Mouse (Mus musculus) myocyte (in vitro differentiated cells): ENCODE measurements around the gene Dmbx1. TPM values are rescaled to one million over a fixed set of nuclear protein-coding genes. Genes with fewer than 3 reads are reported as not detected.

Experiments used
- H3K27me3 ChIP-seq: one replicate; pipeline ENCODE4 v1.6.1; 2011; ENCODE audit not compliant: control insufficient read depth, insufficient read depth, insufficient read length
- H3K36me3 ChIP-seq: one replicate; pipeline ENCODE4 v1.6.1; 2011; ENCODE audit not compliant: control insufficient read depth, insufficient read depth
- H3K4me2 ChIP-seq: one replicate; pipeline ENCODE4 v1.6.1; 2011; ENCODE audit warnings: low read depth, control low read depth
- H3K4me3 ChIP-seq: one replicate; pipeline ENCODE4 v1.5.1; 2011; ENCODE audit warnings: mild to moderate bottlenecking, control low read depth, moderate library complexity
- H3K79me2 ChIP-seq: one replicate; pipeline ENCODE4 v1.6.1; 2011; ENCODE audit not compliant: control insufficient read depth, insufficient read depth
- H3ac ChIP-seq: one replicate; pipeline ENCODE4 v1.6.1; 2011; ENCODE audit not compliant: control insufficient read depth, insufficient read length
- CEBPB ChIP-seq: IDR thresholded peaks from 2 replicates; pipeline ENCODE4 v1.6.1; 2011; ENCODE audit warnings: mild to moderate bottlenecking, moderate library complexity; ENCODE audit not compliant: poor library complexity, insufficient read depth, severe bottlenecking
- E2F4 ChIP-seq: IDR thresholded peaks from one replicate; pipeline ENCODE4 v1.6.1; 2011; ENCODE audit warnings: mild to moderate bottlenecking, control low read depth, moderate library complexity; ENCODE audit not compliant: insufficient read depth
- MAX ChIP-seq: IDR thresholded peaks from one replicate; pipeline ENCODE4 v1.6.1; 2011; ENCODE audit warnings: low read depth, mild to moderate bottlenecking, control low read depth
- MYOD1 ChIP-seq, 3 experiments: IDR thresholded peaks; one replicate each; pipeline ENCODE4 v1.6.1; 2011; ENCODE audit warnings: control low read depth in 2 of 3, low read depth in 2 of 3, mild to moderate bottlenecking in 2 of 3, moderate library complexity in 1 of 3; ENCODE audit not compliant: insufficient read length in 2 of 3, control insufficient read depth in 1 of 3
- MYOG ChIP-seq, 3 experiments: IDR thresholded peaks; one replicate each; pipeline ENCODE4 v1.6.1; 2011; ENCODE audit warnings: control low read depth in 2 of 3, low read depth in 2 of 3, mild to moderate bottlenecking in 2 of 3; ENCODE audit not compliant: insufficient read length in 2 of 3, control insufficient read depth in 1 of 3, insufficient read depth in 1 of 3
- POLR2A ChIP-seq: IDR thresholded peaks from one replicate; pipeline ENCODE4 v1.6.1; 2011; ENCODE audit warnings: low read depth, mild to moderate bottlenecking, control low read depth, moderate library complexity; ENCODE audit not compliant: insufficient read length
- POLR2AphosphoS2 ChIP-seq: IDR thresholded peaks from one replicate; pipeline ENCODE4 v1.6.1; 2011; ENCODE audit warnings: low read depth, control low read depth; ENCODE audit not compliant: insufficient read length
- REST ChIP-seq: IDR thresholded peaks from one replicate; pipeline ENCODE4 v1.6.1; 2011; ENCODE audit warnings: mild to moderate bottlenecking, control low read depth, moderate library complexity; ENCODE audit not compliant: insufficient read depth, insufficient read length
- SRF ChIP-seq: IDR thresholded peaks from one replicate; pipeline ENCODE4 v1.6.1; 2011; ENCODE audit warnings: low read depth; ENCODE audit not compliant: control insufficient read depth, insufficient read length
- TCF12 ChIP-seq: IDR thresholded peaks from one replicate; pipeline ENCODE4 v1.6.1; 2011; ENCODE audit warnings: mild to moderate bottlenecking, control low read depth; ENCODE audit not compliant: poor library complexity, insufficient read depth, severe bottlenecking
- TCF3 ChIP-seq: IDR thresholded peaks from one replicate; pipeline ENCODE4 v1.6.1; 2011; ENCODE audit warnings: low read depth, control low read depth; ENCODE audit not compliant: insufficient read length
- USF1 ChIP-seq: IDR thresholded peaks from one replicate; pipeline ENCODE4 v1.6.1; 2011; ENCODE audit warnings: low read depth, mild to moderate bottlenecking, control low read depth, moderate library complexity
- polyA plus RNA-seq: library from polyadenylated mRNA; unstranded; fragments of >200 nt; fragmentation: generic; extraction: Trizol; gene quantifications from one replicate; pipeline ENCODE4 v1.2.1, GENCODE M21; 2012; ENCODE audit warnings: missing spikeins

Dmbx1 gene
- polyA plus RNA-seq, 1 experiment = 0.01 TPM

- Histone ChIP-seq H3ac (no peak overlapping the region), H3K36me3 (no peaks in the 10 kb centered on the region), H3K79me2 (no peaks in the 10 kb centered on the region), H3K4me3 (no peak overlapping the region), H3K4me2 (peak overlapping the region; percentile 60), H3K27me3 (no peaks in the 10 kb centered on the region)
- TF ChIP-seq CEBPB = peak; percentile 51; the same call in 1 of the 2 replicates
- TF ChIP-seq MYOG (IDR thresholded peaks at IDR 0.05; ENCODE audit: control insufficient read depth in 1 of 3, insufficient read depth in 1 of 3, insufficient read length in 2 of 3, low read depth in 2 of 3) = no peak
Observed at GRCm38 (mm10) chr4:115922688-115923087, 17.0 kb downstream of the Dmbx1 start.

GRCm38 (mm10) chr4:115919911-115920310 lies 19.8 kb downstream of the Dmbx1 start:
- Histone ChIP-seq H3ac (no peak overlapping the region), H3K4me2 (no peak overlapping the region), H3K36me3 (no peaks in the 10 kb centered on the region), H3K27me3 (no peaks in the 10 kb centered on the region), H3K4me3 (no peak overlapping the region), H3K79me2 (no peaks in the 10 kb centered on the region)
- TF ChIP-seq USF1 (no peak), REST (no peak), CEBPB (no peak), E2F4 (no peak), MAX (no peak), POLR2A (no peak), POLR2AphosphoS2 (no peak), SRF (no peak), MYOG (IDR thresholded peaks at IDR 0.05; ENCODE audit: control insufficient read depth in 1 of 3, insufficient read depth in 1 of 3, insufficient read length in 2 of 3, low read depth in 2 of 3) (no peak), TCF12 (no peak), MYOD1 (IDR thresholded peaks at IDR 0.05; ENCODE audit: control insufficient read depth in 1 of 3, insufficient read length in 2 of 3, low read depth in 2 of 3) (no peak), TCF3 (no peak)

DNA sequence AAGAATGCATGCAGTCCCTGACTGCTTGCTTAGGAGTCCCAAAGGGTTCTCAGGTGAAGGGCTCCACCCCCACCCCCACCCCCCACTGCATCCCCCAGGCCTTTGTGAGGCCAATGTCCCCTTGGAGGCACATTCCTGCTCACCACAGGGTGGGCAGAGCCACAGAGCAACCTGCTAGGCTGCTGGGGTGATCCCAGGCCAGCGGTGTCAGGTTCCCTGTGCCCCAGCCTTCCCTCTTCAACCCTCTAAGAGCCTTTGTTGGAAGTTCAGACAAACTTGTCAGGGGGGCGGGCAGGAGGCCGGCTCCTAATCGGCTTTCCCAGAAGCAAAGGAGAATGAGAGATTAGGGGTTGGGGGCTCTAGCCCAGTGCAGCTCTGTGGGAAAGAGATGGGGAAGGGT lies 28.1 kb downstream of the Dmbx1 start:
- H3K79me2 ChIP-seq = no peaks in the 10 kb centered on the region
- no peak overlapping the region for H3K4me2 ChIP-seq
- H3K27me3 ChIP-seq = no peaks in the 10 kb centered on the region
- no peak for TF ChIP-seq SRF
- no peak for TF ChIP-seq POLR2AphosphoS2
- no peak for TF ChIP-seq TCF12
- TF ChIP-seq TCF3 = no peak
- TF ChIP-seq E2F4 = no peak
- no peak for TF ChIP-seq POLR2A
- no peak for TF ChIP-seq REST
- TF ChIP-seq MYOD1 (IDR thresholded peaks at IDR 0.05; ENCODE audit: control insufficient read depth in 1 of 3, insufficient read length in 2 of 3, low read depth in 2 of 3) = no peak
- no peak for TF ChIP-seq CEBPB
- no peak for TF ChIP-seq USF1
- TF ChIP-seq MYOG (IDR thresholded peaks at IDR 0.05; ENCODE audit: control insufficient read depth in 1 of 3, insufficient read depth in 1 of 3, insufficient read length in 2 of 3, low read depth in 2 of 3) = no peak
- TF ChIP-seq MAX = no peak
- no peak overlapping the region for H3K4me3 ChIP-seq
- H3K36me3 ChIP-seq = no peaks in the 10 kb centered on the region
- H3ac ChIP-seq = no peak overlapping the region

DNA sequence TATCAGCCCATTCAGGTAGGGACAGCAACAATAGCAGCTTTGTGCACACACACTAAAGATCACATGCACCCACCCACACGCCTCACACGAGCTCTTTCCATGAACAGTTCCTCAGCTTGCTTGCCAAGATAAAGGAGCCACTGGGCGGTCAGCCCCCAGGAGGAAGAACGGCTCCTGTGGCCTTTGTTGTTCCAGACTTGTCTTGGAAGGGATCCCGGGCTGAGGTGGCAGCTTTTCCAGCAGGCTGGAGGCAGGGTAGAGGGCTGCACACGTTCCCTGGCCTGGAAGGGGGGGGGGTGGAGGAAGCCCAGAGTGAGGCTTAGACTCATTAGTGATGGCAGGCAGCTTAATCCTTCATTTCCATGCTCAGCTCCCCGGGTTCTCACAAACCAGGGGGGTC lies 31.1 kb downstream of the Dmbx1 start:
- Histone ChIP-seq H3K4me2 (no peak overlapping the region), H3ac (no peak overlapping the region), H3K27me3 (peaks cover 10% of the 10 kb centered on the region), H3K79me2 (no peaks in the 10 kb centered on the region), H3K36me3 (no peaks in the 10 kb centered on the region), H3K4me3 (no peak overlapping the region)
- no peak for TF ChIP-seq CEBPB

- H3K4me3 ChIP-seq = no peak overlapping the region
- H3K27me3 ChIP-seq = peaks cover 14% of the 10 kb centered on the region
- no peaks in the 10 kb centered on the region for H3K79me2 ChIP-seq
- no peak overlapping the region for H3K4me2 ChIP-seq
- no peaks in the 10 kb centered on the region for H3K36me3 ChIP-seq
- H3ac ChIP-seq = no peak overlapping the region
- no peak for TF ChIP-seq POLR2AphosphoS2
- TF ChIP-seq TCF3 = no peak
- no peak for TF ChIP-seq CEBPB
- TF ChIP-seq MAX = no peak
- no peak for TF ChIP-seq MYOD1 (IDR thresholded peaks at IDR 0.05; ENCODE audit: control insufficient read depth in 1 of 3, insufficient read length in 2 of 3, low read depth in 2 of 3)
- TF ChIP-seq REST = no peak
- no peak for TF ChIP-seq SRF
- TF ChIP-seq TCF12 = no peak
- no peak for TF ChIP-seq POLR2A
- no peak for TF ChIP-seq MYOG (IDR thresholded peaks at IDR 0.05; ENCODE audit: control insufficient read depth in 1 of 3, insufficient read depth in 1 of 3, insufficient read length in 2 of 3, low read depth in 2 of 3)
Observed at GRCm38 (mm10) chr4:115907994-115908393, 31.7 kb downstream of the Dmbx1 start.
